Mouse (Mus musculus) intestine, embryonic 15.5 days (tissue): ENCODE results near the gene Ccl22. TPM values are rescaled to one million over a fixed set of nuclear protein-coding genes. Genes with fewer than 3 reads are reported as not detected.

Experiments used
- ATAC-seq: fragments of 200-750 bp; cut with Nextera tagmentation; 2 replicates; pipeline ENCODE4 v1.8.0; 2017; ENCODE audit warnings: moderate TSS enrichment, moderate library complexity
- H3K27ac ChIP-seq: fragments of 300-500 bp; sonication (generic); 2 replicates; pipeline ENCODE4 v1.5.1; 2015; ENCODE audit warnings: mild to moderate bottlenecking, inconsistent platforms
- H3K27me3 ChIP-seq: fragments of 300-500 bp; sonication (generic); replicated peaks from 2 replicates; pipeline ENCODE4 v1.6.1; 2015; ENCODE audit warnings: inconsistent platforms
- H3K36me3 ChIP-seq: fragments of 300-500 bp; sonication (generic); 2 replicates; pipeline ENCODE4 v1.6.1; 2015; ENCODE audit warnings: inconsistent platforms
- H3K4me1 ChIP-seq: fragments of 300-500 bp; sonication (generic); replicated peaks from 2 replicates; pipeline ENCODE4 v1.6.1; 2015; ENCODE audit warnings: inconsistent platforms
- H3K4me2 ChIP-seq: fragments of 300-500 bp; sonication (generic); replicated peaks from 2 replicates; pipeline ENCODE4 v1.6.1; 2015; ENCODE audit warnings: mild to moderate bottlenecking, inconsistent platforms
- H3K4me3 ChIP-seq: fragments of 300-500 bp; sonication (generic); replicated peaks from 2 replicates; pipeline ENCODE4 v1.5.1; 2015; ENCODE audit warnings: inconsistent platforms
- H3K9ac ChIP-seq: fragments of 300-500 bp; sonication (generic); 2 replicates; pipeline ENCODE4 v1.6.1; 2015; ENCODE audit warnings: inconsistent platforms
- H3K9me3 ChIP-seq: fragments of 300-500 bp; sonication (generic); 2 replicates; pipeline ENCODE4 v1.6.1; 2016; ENCODE audit warnings: inconsistent platforms
- WGBS: fragments of 180-500 bp; shearing (Covaris S2); methylation state at CpG from one replicate; pipeline ENCODE4 v1.1.7; 2015; 5-methylcytosine and 5-hydroxymethylcytosine counted together
- polyA plus RNA-seq: library from polyadenylated mRNA; unstranded; fragments of >200 nt; fragmentation: Nextera tagmentation; extraction: Ambion mirVana; gene quantifications from 2 replicates; pipeline ENCODE4 v1.2.1, GENCODE M21; 2015

The Ccl22 gene
- polyA plus RNA-seq, 1 experiment from 2014 or later: not detected

DNA sequence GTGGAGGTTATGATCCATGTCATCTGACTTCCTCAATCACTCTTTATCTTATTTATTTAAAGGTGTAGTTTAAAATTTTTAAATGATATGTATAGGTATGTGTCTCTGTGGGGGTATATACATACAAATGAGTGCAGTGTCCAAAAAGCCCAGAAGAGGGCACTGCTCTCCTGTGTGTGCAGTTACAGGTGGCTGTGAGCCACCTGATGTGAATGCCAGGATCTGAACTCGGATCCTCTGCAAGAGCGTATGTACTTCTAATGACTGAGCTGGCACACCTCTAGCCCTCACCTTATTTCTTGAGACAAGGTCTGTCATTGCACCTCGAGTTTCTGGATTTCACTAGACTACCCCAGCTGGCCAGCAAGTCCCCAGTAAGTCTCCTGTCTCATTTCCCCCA is 4.8 kb upstream of the Ccl22 start:
- no peaks in the 10 kb centered on the region for H3K36me3 ChIP-seq
- no peak for ATAC-seq
- no peak overlapping the region for H3K9ac ChIP-seq
- H3K4me1 ChIP-seq: no peaks in the 10 kb centered on the region
- no peak overlapping the region for H3K27ac ChIP-seq
- no peaks in the 10 kb centered on the region for H3K9me3 ChIP-seq
- no peak overlapping the region for H3K4me3 ChIP-seq
- no peak overlapping the region for H3K4me2 ChIP-seq
- WGBS: 86% methylated on average over 3 of the region's 3 CpGs
- H3K27me3 ChIP-seq: no peaks in the 10 kb centered on the region

DNA sequence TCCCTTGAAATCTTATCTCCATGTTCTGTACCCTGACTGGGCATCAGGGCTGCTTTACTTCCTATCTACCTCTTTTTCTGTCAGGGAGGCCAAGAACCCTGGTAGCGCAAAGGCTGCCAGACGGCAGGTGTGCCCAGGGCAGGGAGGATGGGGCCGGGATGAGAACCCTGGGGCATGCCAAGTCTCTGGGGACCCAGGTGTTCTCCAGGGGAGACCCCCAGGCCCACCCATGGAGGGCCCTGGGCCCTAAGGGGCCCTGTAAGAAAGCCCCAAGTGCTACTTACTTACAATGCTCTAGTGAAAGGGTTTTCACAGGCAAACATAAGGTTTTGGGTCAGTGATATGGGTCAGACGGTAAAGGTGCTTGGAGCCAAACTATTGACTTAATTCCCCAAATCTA is 3.7 kb upstream of the Ccl22 start:
- Histone ChIP-seq H3K9ac (no peak overlapping the region), H3K4me1 (no peaks in the 10 kb centered on the region), H3K9me3 (no peaks in the 10 kb centered on the region), H3K27ac (no peak overlapping the region), H3K27me3 (no peaks in the 10 kb centered on the region), H3K36me3 (no peaks in the 10 kb centered on the region), H3K4me2 (no peak overlapping the region), H3K4me3 (no peak overlapping the region)
- ATAC-seq: no peak
- 93% methylated on average over 4 of the region's 4 CpGs for WGBS

- Histone ChIP-seq H3K4me2 (no peak overlapping the region), H3K9me3 (no peaks in the 10 kb centered on the region), H3K4me3 (no peak overlapping the region), H3K27me3 (no peaks in the 10 kb centered on the region), H3K9ac (no peak overlapping the region), H3K4me1 (no peaks in the 10 kb centered on the region), H3K36me3 (no peaks in the 10 kb centered on the region), H3K27ac (no peak overlapping the region)
- WGBS: 85% methylated on average over 5 of the region's 5 CpGs
- no peak for ATAC-seq
Measured at GRCm38 (mm10) chr8:94744484-94744883, 906 bp upstream of the Ccl22 start.

GRCm38 (mm10) chr8:94744972-94745371 is 418 bp upstream of the Ccl22 start:
- Histone ChIP-seq H3K4me1 (no peaks in the 10 kb centered on the region), H3K9me3 (no peaks in the 10 kb centered on the region), H3K27ac (no peak overlapping the region), H3K27me3 (no peaks in the 10 kb centered on the region), H3K4me2 (no peak overlapping the region), H3K36me3 (no peaks in the 10 kb centered on the region), H3K9ac (no peak overlapping the region), H3K4me3 (no peak overlapping the region)
- WGBS: 76% methylated on average over 9 of the region's 9 CpGs
- ATAC-seq: no peak

DNA sequence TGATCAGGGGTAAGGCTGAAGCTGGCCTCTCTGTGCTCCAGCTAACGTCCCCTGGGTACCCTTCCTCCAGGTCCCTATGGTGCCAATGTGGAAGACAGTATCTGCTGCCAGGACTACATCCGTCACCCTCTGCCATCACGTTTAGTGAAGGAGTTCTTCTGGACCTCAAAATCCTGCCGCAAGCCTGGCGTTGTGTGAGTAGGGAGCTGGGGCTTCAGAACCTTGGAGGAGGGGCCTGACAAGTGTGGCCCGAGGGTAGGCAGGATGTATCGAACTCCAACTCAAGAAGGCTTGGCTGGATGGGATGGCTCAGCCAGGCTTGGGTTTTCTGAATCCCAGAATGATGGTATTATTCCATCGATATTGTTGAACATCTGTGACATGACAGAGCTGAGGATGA is 1.4 kb downstream of the Ccl22 start:
- no peaks in the 10 kb centered on the region for H3K36me3 ChIP-seq
- WGBS: 84% methylated on average over 8 of the region's 8 CpGs
- no peak overlapping the region for H3K4me3 ChIP-seq
- no peak for ATAC-seq
- H3K4me1 ChIP-seq: no peaks in the 10 kb centered on the region
- H3K27ac ChIP-seq: no peak overlapping the region
- no peaks in the 10 kb centered on the region for H3K27me3 ChIP-seq
- H3K9me3 ChIP-seq: no peaks in the 10 kb centered on the region
- no peak overlapping the region for H3K4me2 ChIP-seq
- no peak overlapping the region for H3K9ac ChIP-seq

GRCm38 (mm10) chr8:94748363-94748762 is 3.0 kb downstream of the Ccl22 start:
- Histone ChIP-seq H3K4me3 (no peak overlapping the region), H3K27me3 (no peaks in the 10 kb centered on the region), H3K36me3 (no peaks in the 10 kb centered on the region), H3K9me3 (no peaks in the 10 kb centered on the region), H3K4me1 (no peaks in the 10 kb centered on the region), H3K9ac (no peak overlapping the region), H3K27ac (no peak overlapping the region), H3K4me2 (no peak overlapping the region)
- ATAC-seq: no peak
- WGBS: 70% methylated on average over 4 of the region's 4 CpGs

DNA sequence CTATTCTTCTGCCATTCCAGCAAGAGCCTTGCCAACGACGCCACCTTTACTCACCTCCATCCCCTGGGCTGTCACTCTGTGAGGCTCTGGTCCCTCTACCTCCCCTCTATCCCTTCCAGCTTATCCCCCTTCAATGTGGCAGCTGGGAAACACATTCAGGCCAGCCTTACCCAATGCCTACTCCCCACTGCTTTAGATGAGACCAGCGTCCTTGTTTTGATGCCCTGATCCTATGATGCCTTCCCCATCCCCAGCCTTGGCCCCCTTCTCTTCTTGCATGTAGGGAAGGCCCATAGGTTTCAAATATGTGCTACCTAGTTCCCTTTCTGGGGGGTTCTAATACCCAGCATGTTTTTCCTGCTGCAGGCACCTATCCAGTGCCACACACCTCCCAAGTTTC is 4.6 kb downstream of the Ccl22 start:
- H3K9me3 ChIP-seq: no peaks in the 10 kb centered on the region
- H3K9ac ChIP-seq: no peak overlapping the region
- H3K27ac ChIP-seq: no peak overlapping the region
- no peaks in the 10 kb centered on the region for H3K4me1 ChIP-seq
- no peak overlapping the region for H3K4me3 ChIP-seq
- no peaks in the 10 kb centered on the region for H3K27me3 ChIP-seq
- H3K36me3 ChIP-seq: no peaks in the 10 kb centered on the region
- no peak for ATAC-seq
- no peak overlapping the region for H3K4me2 ChIP-seq
- WGBS: 80% methylated on average over 3 of the region's 3 CpGs

DNA sequence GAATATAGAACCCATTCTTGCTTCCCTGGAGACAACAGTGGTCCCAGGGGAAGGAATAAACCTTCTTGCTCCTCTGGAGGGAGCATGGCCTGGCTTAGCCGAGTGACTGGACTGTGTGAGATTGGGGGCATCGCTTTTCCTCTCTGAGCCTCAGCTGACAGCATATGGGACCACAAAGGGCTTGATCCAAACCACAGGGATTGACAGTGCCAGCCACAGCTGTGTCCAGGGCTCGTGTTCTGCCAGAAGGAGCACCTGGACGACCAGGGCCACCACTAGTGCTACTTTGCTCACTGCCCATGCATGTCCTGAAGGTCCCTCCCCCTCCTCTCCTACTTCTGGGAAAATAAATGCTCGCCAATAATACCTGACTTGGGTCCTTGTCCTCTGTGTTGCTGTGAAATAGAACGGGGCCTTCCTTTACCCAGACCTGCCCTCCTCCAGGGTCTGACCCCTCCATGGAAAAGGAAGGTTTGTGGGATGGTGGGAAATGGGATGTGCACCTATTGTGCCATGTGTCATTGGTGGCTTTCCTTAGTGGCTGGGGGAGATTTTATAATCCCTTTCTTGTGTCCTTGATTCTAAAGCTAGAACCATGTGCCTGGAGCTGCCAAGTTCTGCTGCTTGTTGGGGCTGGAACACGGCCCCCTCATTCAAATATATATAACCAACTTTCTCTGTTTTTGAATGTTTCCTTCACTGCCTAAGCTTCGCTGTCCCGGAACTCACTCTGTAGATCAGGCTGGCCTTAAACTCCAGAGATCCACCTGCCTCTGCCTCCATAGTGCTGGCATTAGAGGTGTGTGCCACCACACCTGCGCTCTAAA is 5.8 kb downstream of the Ccl22 start:
- no peak for ATAC-seq
- 79% methylated on average over 10 of the region's 10 CpGs for WGBS
- Histone ChIP-seq H3K4me2 (no peak overlapping the region), H3K27me3 (no peaks in the 10 kb centered on the region), H3K4me1 (no peaks in the 10 kb centered on the region), H3K36me3 (no peaks in the 10 kb centered on the region), H3K4me3 (no peak overlapping the region), H3K27ac (no peak overlapping the region), H3K9ac (no peak overlapping the region), H3K9me3 (no peaks in the 10 kb centered on the region)

DNA sequence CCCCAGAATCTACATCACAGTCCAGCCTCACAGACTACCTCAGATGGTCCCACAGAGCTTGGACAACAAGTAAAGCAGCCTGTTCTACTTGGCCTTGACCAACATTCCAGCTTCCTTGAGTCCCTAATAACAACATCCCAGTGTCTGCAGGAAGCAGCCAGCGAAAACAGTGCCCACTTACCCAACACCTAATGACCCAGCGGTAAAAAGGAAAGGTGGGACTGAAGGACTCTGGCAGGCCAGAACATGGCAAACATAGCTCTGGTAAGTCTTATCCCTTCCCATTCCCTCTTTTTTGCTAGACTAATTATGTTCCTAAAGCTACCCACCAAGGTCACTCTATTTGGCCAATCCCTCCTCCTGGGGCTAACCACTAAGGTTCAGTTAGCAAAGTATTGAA is 8.6 kb downstream of the Ccl22 start:
- Histone ChIP-seq H3K4me3 (no peak overlapping the region), H3K36me3 (no peaks in the 10 kb centered on the region), H3K9me3 (no peaks in the 10 kb centered on the region), H3K27ac (no peak overlapping the region), H3K9ac (no peak overlapping the region), H3K4me1 (no peaks in the 10 kb centered on the region), H3K27me3 (no peaks in the 10 kb centered on the region), H3K4me2 (no peak overlapping the region)
- 0 out of 2 replicates have a peak, but pooled peaks have one; percentile 3 for ATAC-seq
- 90% methylated on average over 2 of the region's 2 CpGs for WGBS

- ATAC-seq: peak; percentile 71; the same call in 1 of the 2 replicates
- Histone ChIP-seq H3K4me3 (no peak overlapping the region), H3K9ac (no peak overlapping the region), H3K36me3 (no peaks in the 10 kb centered on the region), H3K4me2 (no peak overlapping the region), H3K4me1 (no peaks in the 10 kb centered on the region), H3K27ac (no peak overlapping the region), H3K9me3 (no peaks in the 10 kb centered on the region), H3K27me3 (no peaks in the 10 kb centered on the region)
- 60% methylated on average over 2 of the region's 2 CpGs for WGBS
Measured at GRCm38 (mm10) chr8:94754486-94754885, 9.1 kb downstream of the Ccl22 start.

DNA sequence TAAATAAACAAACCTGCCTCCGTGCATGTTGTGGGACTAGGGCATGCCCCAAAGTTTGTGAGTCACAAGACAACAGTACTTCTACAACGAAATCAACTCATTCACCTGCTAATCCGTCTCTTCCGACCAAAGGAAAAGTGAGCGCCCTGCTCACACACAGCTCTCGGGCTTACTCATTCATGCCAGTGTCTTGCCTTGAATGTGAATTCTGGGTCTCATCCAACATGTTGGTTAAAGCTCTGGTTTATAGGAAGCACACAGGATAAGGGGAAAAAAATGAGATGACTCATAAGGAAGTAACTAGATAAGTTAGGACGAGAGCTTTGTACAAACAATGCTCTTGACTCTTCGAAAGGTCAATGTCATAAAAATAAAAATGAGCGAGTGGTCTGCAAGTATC is 21.6 kb downstream of the Ccl22 start:
- WGBS: 47% methylated on average over 9 of the region's 9 CpGs
- H3K36me3 ChIP-seq: no peaks in the 10 kb centered on the region

GRCm38 (mm10) chr8:94770945-94771344 is 25.6 kb downstream of the Ccl22 start:
- peak overlapping the region; percentile 82 for H3K27ac ChIP-seq
- H3K27me3 ChIP-seq: peaks cover 12% of the 10 kb centered on the region
- no peaks in the 10 kb centered on the region for H3K36me3 ChIP-seq
- peak overlapping the region; percentile 91 for H3K4me2 ChIP-seq
- H3K9ac ChIP-seq: no peak overlapping the region
- peaks cover 16% of the 10 kb centered on the region for H3K4me1 ChIP-seq
- peak; percentile 88 for ATAC-seq
- H3K9me3 ChIP-seq: no peaks in the 10 kb centered on the region
- H3K4me3 ChIP-seq: 0 out of 2 replicates have a peak overlapping the region, but pooled peaks have one; percentile 49
- 28% methylated on average over 6 of the region's 6 CpGs for WGBS

More for the DNA sequence above, 21.6 kb downstream of the Ccl22 start:
- H3K4me3 ChIP-seq: no peak overlapping the region
- H3K27ac ChIP-seq: no peak overlapping the region
- H3K9me3 ChIP-seq: no peaks in the 10 kb centered on the region
- H3K4me2 ChIP-seq: no peak overlapping the region
- no peak overlapping the region for H3K9ac ChIP-seq
- no peak for ATAC-seq
- peaks cover 10% of the 10 kb centered on the region for H3K27me3 ChIP-seq
- H3K4me1 ChIP-seq: peaks cover 18% of the 10 kb centered on the region
